Mouse (Mus musculus): ENCODE results near the gene Ucn. TPM values are rescaled to one million over a fixed set of nuclear protein-coding genes. Genes with fewer than 3 reads are reported as not detected.

Ucn gene
- total RNA-seq, 2 experiments from 2014 or later = not detected

DNA sequence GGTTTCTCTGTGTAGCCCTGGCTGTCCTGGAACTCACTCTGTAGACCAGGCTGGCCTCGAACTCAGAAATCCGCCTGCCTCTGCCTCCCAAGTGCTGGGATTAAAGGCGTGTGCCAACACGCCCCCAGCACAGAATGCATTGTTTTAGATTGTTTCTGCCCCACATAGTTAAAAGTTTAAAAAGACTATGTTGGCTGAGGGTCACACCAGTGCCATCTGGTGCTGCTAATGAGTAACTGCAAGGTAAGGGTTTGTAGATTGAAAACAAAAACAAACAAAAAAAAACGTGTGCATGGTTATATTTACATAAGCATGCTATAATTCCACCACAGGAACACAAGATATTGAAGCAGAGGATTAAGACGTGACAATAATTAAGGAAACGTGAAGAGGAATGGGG, 27.8 kb downstream of the Ucn start:
- ATAC-seq (ENCODE audit: poor library complexity, severe bottlenecking) = no peak

DNA sequence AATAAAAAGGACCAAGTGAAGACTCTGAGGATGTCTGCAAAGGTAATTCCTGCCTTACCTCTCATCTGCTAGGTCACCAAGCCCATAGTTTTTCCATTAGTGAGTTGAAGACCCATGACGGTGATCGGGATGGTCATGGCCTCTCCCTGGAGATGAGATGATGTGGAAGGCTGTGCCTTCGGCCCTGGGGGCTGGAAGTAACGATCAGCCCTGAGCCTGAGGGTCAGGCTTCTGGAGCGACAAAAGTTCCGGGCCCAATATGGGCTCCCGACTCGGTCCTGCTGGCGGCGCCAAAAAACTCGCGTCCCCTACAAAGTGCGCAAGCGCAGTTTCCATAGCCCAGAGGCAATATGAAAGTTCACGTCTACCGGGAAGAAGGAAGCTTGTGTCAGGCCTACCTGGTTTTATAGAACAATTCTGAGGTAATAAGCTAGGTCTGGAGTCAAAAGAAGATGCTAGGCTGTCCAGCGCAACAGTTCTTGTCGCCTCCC, 30.6 kb downstream of the Ucn start, which contains the start of gene Slc30a3:
Gene Slc30a3 (minus strand): TSS at position 238 of the 491 bp plus-strand sequence.
- ATAC-seq (ENCODE audit: poor library complexity, severe bottlenecking) = no peak

DNA sequence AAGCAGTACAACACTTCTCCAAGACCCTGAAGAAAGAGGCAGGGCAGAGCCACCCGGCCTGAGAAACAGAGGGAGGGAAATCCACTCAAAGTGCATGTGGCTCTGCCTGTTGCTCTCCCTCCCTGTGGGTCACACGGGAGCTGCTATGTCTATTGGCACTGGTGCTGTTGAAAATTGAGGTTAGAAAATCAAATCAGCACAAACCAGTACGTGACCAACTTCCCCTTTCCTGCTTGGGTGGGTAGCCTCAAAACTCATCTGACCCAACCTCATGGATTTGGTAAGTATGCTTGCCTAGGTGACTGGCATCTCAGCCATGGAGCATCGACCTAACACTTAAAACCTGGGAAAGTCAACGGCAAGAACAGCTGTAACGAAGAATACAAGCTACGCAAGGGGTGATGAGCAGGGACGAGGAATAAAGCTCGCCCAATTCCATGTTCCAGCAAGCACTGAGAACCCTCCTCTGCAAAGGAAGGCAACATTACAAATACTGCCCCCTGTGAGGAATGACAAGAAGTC, 32.8 kb downstream of the Ucn start, which contains the start of gene Dnajc5g:
Gene Dnajc5g (plus strand): TSS at position 472 of the 522 bp plus-strand sequence.
- ATAC-seq (ENCODE audit: poor library complexity, severe bottlenecking) = no peak

DNA sequence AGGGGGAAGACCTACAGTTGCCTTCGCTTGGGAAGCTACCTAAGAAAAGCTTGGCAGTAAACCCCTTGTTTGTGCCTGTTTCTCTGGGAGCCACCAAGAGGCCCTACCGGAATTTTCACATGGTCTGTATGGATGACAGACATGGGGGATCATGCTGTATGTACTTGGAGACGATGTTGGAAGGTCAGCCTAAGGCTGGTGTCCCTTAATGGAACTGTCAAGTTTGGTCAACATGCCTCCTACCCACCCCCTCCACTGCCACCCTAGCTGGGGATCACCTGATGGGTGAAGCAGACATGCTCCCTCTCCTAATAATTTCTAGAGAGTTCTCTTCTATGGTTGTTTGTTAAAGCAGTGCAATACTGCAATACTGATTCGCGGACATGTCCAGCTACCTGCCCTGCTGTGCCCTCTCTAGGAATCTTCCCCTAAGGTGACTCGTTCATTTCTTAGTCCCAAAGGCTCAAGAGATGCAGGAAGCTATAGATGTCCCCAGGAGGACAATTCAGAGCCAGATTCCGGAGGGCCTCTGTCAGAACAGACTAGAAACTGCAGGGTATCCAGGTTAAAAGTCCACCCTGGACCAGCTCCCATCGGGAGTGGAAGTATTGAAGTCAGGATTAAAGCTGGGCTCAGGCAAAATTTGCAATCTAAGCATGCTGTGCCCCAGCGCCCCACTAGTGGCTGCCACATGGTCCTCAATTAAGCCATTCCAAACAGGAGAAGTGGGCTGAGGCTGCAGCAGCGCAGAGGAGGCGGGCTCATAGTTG, 42.7 kb downstream of the Ucn start:
- no peak for ATAC-seq (ENCODE audit: poor library complexity, severe bottlenecking)

DNA sequence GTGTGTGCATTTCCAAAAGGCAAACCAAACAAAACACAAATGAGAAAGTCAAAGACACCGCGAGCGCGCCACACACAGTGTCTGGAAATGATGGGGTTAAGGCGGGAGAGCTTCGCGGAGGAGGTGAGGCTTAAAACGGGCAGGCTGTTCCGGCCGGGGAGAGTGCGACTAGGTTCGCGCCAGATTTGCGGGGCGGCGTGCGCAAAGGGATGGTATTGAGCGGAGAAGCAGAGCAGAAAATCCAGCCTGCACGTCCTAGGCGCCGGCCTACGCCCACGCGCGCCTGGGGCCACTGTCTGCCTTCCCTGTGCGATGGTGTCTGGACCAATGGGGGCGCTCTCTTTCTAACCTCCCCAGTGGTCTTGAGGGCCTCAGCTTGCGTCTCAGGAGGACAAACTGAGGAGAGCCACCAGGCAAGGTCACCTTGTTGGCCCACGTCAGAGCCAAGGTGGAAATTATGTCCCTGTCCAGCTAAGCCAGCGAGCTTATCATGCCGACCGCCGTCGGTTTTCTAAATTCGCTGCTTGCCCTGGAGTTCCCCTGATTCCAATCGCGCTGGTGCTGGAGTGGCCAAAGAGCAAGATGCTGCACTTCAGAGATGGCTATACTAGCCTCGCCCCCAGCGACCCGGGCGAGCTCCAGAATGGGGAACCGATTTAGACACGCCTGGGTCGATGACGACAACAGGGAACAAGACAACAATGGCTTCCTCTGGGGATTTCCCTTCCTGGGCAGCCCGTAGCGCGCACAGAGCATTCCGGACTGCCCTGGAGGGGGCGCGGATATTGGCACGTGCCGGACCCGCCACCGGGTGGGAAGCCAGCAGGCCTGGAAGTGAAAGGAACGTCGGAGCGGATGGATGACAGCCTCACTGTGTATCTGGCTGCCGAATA, 43.6 kb downstream of the Ucn start:
- peak; percentile 96 for ATAC-seq (ENCODE audit: poor library complexity, severe bottlenecking)

DNA sequence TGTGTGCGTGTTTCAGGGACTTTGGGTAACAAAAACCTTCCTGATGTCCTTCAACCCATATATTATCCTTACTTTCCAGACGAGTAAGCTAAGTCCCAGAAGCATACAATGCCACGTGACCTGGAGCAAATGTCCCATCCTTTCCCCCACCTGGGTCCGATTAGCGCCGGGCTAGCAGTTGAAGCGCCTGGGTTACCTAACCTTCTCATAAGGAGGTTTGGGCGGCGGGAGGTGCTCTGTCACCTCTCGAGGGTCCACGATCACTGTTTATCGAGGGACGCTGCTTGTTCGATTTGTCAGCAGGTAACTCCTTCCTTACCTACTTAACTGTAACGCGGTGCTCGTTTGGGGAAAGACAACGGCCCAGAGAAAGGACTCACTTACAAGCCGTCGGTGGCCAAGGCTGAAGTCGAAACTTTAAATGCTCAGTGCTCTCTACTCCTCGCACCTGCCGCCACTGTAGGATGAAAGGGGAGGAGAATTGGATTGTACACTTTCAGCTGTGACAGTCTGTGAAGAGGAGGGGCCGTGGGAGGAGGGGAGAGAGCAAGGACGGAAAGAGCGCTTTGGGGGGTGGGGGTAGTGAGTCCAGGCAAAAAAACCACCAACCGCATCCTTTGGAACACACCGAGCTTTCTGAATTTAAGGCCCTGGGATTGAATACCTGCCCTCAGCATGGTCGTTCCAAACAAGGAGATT, 44.4 kb downstream of the Ucn start:
- ATAC-seq (ENCODE audit: poor library complexity, severe bottlenecking) = no peak

DNA sequence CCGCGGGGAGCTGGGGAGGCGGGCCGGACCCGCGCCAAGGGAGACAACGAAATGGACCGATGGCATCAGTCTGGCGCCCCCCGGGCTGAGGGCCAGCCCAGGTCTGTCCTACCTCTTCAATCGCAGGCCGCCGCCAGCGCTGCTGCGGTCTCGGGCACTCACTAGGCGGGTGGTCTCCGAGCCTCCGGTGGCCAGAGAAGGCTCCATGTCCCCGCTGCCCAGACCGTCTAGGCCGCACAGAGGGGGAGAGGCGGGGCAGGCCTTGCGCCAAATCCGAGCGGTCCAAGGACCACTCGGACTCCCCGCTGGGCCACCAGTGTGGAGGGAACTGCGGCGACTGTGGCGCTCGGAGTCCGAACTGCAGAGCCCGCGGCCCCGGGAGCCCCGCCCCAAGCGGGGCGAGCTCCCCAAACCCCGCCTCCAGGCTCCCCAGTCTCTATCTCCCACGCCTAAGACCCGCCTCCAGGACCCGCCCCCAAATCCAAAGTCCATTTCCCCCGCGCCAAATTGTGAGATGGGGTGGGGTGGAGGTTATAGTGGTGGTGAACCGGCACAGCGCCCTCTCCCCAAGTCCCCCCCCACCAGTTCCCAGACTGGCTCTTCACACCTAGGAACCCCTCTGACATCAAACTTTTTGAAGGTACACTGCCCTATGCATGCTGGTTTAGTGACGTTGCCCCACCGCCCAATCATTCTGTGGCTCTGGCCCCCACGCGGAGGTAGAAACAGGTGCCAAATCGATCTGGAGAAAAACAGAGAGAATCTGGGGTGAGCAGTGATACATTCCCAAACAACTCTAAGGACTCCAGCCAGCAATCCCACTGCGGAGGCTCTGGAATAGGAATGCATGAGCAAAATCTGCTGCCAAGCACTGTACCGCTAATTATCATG, 45.2 kb downstream of the Ucn start:
- ATAC-seq (ENCODE audit: poor library complexity, severe bottlenecking) = no peak

DNA sequence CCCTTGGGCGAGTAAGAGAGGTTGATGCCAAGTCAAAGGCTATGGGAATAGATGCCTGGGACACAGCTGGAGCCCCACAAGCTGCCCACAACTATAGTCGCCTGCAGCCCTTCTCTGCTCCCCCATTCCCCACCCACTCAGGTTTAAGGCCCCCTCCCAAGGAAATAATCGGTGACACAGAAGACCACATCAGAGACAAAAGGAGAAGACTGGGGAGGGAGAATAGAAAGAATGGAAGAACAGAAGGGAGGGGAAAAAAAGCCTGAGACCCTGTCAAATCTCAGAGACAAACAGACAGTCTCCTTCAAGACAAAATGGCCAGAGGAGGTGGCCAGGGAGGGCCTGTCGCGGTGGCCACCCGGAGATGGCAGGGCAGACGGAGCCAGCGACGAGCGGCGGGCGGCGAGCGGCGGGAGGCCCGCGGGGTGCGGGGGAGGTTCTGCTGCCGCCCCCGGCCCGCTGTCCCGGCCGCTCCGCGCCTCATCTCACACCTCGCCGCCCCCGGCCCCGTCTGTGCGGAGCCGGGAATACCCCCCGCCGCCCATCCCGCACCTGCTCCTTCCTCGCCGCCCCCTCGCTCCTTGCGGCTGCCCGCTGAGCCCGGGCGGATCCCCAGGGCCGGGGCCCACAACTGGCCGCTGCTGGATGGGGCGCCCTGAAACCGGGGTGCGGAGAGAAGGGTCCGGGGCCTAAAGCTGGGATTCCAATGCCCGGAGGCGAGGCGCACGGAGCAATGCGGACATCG, 46.2 kb downstream of the Ucn start:
- no peak for ATAC-seq (ENCODE audit: poor library complexity, severe bottlenecking)

Other genes starting within 250 kb of the Ucn start
- gene Ost4, start 231.0 kb downstream of the Ucn start, total RNA-seq (2015) = 342 and 413 TPM in 2 replicates
- gene Ost4, start 231.0 kb downstream of the Ucn start, total RNA-seq (2017) = 286 and 294 TPM in 2 replicates
- gene Emilin1, start 225.4 kb downstream of the Ucn start, total RNA-seq (2015) = 20.2 and 20.3 TPM in 2 replicates
- 25.5 and 35.5 TPM in 2 replicates for gene Emilin1, start 225.4 kb downstream of the Ucn start, total RNA-seq (2017)
- 92.3 and 93.8 TPM in 2 replicates for gene Khk, start 217.4 kb downstream of the Ucn start, total RNA-seq (2015)
- 52.7 and 70.7 TPM in 2 replicates for gene Khk, start 217.4 kb downstream of the Ucn start, total RNA-seq (2017)
- not detected in 2 replicates for gene Cgref1, start 193.2 kb downstream of the Ucn start, total RNA-seq (2015)
- not detected in 2 replicates for gene Cgref1, start 193.2 kb downstream of the Ucn start, total RNA-seq (2017)
- 66.3 and 72.1 TPM in 2 replicates for gene Preb, start 178.5 kb downstream of the Ucn start, total RNA-seq (2015)
- gene Preb, start 178.5 kb downstream of the Ucn start, total RNA-seq (2017) = 45.8 and 57.3 TPM in 2 replicates
- not detected in 2 replicates for gene Tcf23, start 170.2 kb downstream of the Ucn start, total RNA-seq (2015)
- not detected in 2 replicates for gene Tcf23, start 170.2 kb downstream of the Ucn start, total RNA-seq (2017)
- gene Atraid, start 90.5 kb downstream of the Ucn start, total RNA-seq (2015) = 113 and 132 TPM in 2 replicates
- 88.5 and 103 TPM in 2 replicates for gene Atraid, start 90.5 kb downstream of the Ucn start, total RNA-seq (2017)
- gene Slc5a6, start 89.9 kb downstream of the Ucn start, total RNA-seq (2015) = 0.41 and 2.0 TPM in 2 replicates
- gene Slc5a6, start 89.9 kb downstream of the Ucn start, total RNA-seq (2017) = 1.3 and 1.4 TPM in 2 replicates
- gene Cad, start 84.0 kb downstream of the Ucn start, total RNA-seq (2015) = 5.1 and 9.4 TPM in 2 replicates
- 5.4 and 7.5 TPM in 2 replicates for gene Cad, start 84.0 kb downstream of the Ucn start, total RNA-seq (2017)
- gene Dnajc5g, start 32.5 kb downstream of the Ucn start, total RNA-seq (2015) = not detected in 2 replicates
- gene Dnajc5g, start 32.5 kb downstream of the Ucn start, total RNA-seq (2017) = not detected in 2 replicates
- gene Slc30a3, start 30.6 kb downstream of the Ucn start, total RNA-seq (2015) = not detected in 2 replicates
- gene Slc30a3, start 30.6 kb downstream of the Ucn start, total RNA-seq (2017) = not detected in 2 replicates
- not detected in 2 replicates for gene Trim54, start 22.1 kb downstream of the Ucn start, total RNA-seq (2015)
- not detected in 2 replicates for gene Trim54, start 22.1 kb downstream of the Ucn start, total RNA-seq (2017)
- 30.3 and 40.5 TPM in 2 replicates for gene Mpv17, start 15.4 kb upstream of the Ucn start, total RNA-seq (2015)
- 26.1 and 27.0 TPM in 2 replicates for gene Mpv17, start 15.4 kb upstream of the Ucn start, total RNA-seq (2017)
- gene Gm29609, start 41.1 kb upstream of the Ucn start, total RNA-seq (2015) = 0.22 and 1.3 TPM in 2 replicates
- 0.29 TPM in 1 of 2 replicates, not detected in the other for gene Gm29609, start 41.1 kb upstream of the Ucn start, total RNA-seq (2017)
- gene Gtf3c2, start 41.3 kb upstream of the Ucn start, total RNA-seq (2015) = 58.8 and 63.2 TPM in 2 replicates
- gene Gtf3c2, start 41.3 kb upstream of the Ucn start, total RNA-seq (2017) = 43.0 and 43.1 TPM in 2 replicates
- 52.3 and 65.5 TPM in 2 replicates for gene Snx17, start 54.4 kb upstream of the Ucn start, total RNA-seq (2015)
- 33.4 and 45.2 TPM in 2 replicates for gene Snx17, start 54.4 kb upstream of the Ucn start, total RNA-seq (2017)
- gene Eif2b4, start 54.6 kb upstream of the Ucn start, total RNA-seq (2015) = 21.9 and 25.2 TPM in 2 replicates
- 21.3 and 31.5 TPM in 2 replicates for gene Eif2b4, start 54.6 kb upstream of the Ucn start, total RNA-seq (2017)
- 8.9 and 10.1 TPM in 2 replicates for gene Zfp513, start 63.5 kb upstream of the Ucn start, total RNA-seq (2015)
- gene Zfp513, start 63.5 kb upstream of the Ucn start, total RNA-seq (2017) = 7.2 and 8.1 TPM in 2 replicates
- 54.8 and 69.0 TPM in 2 replicates for gene Ppm1g, start 81.9 kb upstream of the Ucn start, total RNA-seq (2015)
- 107 and 121 TPM in 2 replicates for gene Ppm1g, start 81.9 kb upstream of the Ucn start, total RNA-seq (2017)
- gene Nrbp1, start 102.0 kb upstream of the Ucn start, total RNA-seq (2015) = 57.2 and 64.1 TPM in 2 replicates
- 112 and 114 TPM in 2 replicates for gene Nrbp1, start 102.0 kb upstream of the Ucn start, total RNA-seq (2017)
- gene Gm9970, start 102.4 kb upstream of the Ucn start, total RNA-seq (2015) = not detected in 2 replicates
- not detected in 2 replicates for gene Gm9970, start 102.4 kb upstream of the Ucn start, total RNA-seq (2017)
- 5.1 and 5.4 TPM in 2 replicates for gene Krtcap3, start 112.9 kb upstream of the Ucn start, total RNA-seq (2015)
- 3.6 and 6.7 TPM in 2 replicates for gene Krtcap3, start 112.9 kb upstream of the Ucn start, total RNA-seq (2017)
- 9.6 and 13.6 TPM in 2 replicates for gene Ift172, start 152.3 kb upstream of the Ucn start, total RNA-seq (2015)
- gene Ift172, start 152.3 kb upstream of the Ucn start, total RNA-seq (2017) = 14.2 and 25.0 TPM in 2 replicates
- not detected in 2 replicates for gene Fndc4, start 157.3 kb upstream of the Ucn start, total RNA-seq (2015)
- gene Fndc4, start 157.3 kb upstream of the Ucn start, total RNA-seq (2017) = not detected in 2 replicates
- gene Gckr, start 158.6 kb upstream of the Ucn start, total RNA-seq (2015) = not detected in 2 replicates
- gene Gckr, start 158.6 kb upstream of the Ucn start, total RNA-seq (2017) = not detected in 2 replicates

Measured in megakaryocyte, adult 5-6 weeks (primary cell).